Mouse (Mus musculus) cerebellum, postnatal 4 days (tissue): ENCODE results near the gene Vstm2b.

Experiments
- DNase-seq, 2 experiments: peaks; one replicate each; pipeline ENCODE4 v3.0.0; 2022; ENCODE audit warnings: low spot score in 2 of 2, mixed read lengths in 1 of 2

Vstm2b gene

GRCm38 (mm10) chr7:40898096-40898710 is at the start of gene Vstm2b:
Gene Vstm2b (plus strand): TSS chr7:40898328.
- no peak for DNase-seq

- DNase-seq = no peak
Observed at GRCm38 (mm10) chr7:40856088-40856625, 42.0 kb upstream of the Vstm2b start.

- DNase-seq = no peak
Observed at GRCm38 (mm10) chr7:40873380-40873990, 24.6 kb upstream of the Vstm2b start.

GRCm38 (mm10) chr7:40884855-40885489 is 13.2 kb upstream of the Vstm2b start:
- peak; percentile 43 to 83 for DNase-seq

GRCm38 (mm10) chr7:40888358-40888757 is 9.8 kb upstream of the Vstm2b start:
- DNase-seq = peak in 1 of 2 experiments; percentile 53

GRCm38 (mm10) chr7:40896964-40897363 is 1.2 kb upstream of the Vstm2b start:
- DNase-seq = no peak

- DNase-seq = peak in 1 of 2 experiments; percentile 36
Observed at GRCm38 (mm10) chr7:40898711-40899375, 715 bp downstream of the Vstm2b start.

GRCm38 (mm10) chr7:40899376-40900265 is 1.5 kb downstream of the Vstm2b start:
- DNase-seq = peak; percentile 26 to 33

- peak; percentile 83 to 89 for DNase-seq
Observed at GRCm38 (mm10) chr7:40901201-40901600, 3.1 kb downstream of the Vstm2b start.

GRCm38 (mm10) chr7:40902506-40902905 is 4.4 kb downstream of the Vstm2b start:
- DNase-seq = no peak

- no peak for DNase-seq
Observed at GRCm38 (mm10) chr7:40906484-40906883, 8.4 kb downstream of the Vstm2b start.

GRCm38 (mm10) chr7:40916761-40917160 is 18.6 kb downstream of the Vstm2b start:
- DNase-seq = no peak

GRCm38 (mm10) chr7:40920118-40920517 is 22.0 kb downstream of the Vstm2b start:
- DNase-seq = no peak

- no peak for DNase-seq
Observed at GRCm38 (mm10) chr7:40921281-40921680, 23.2 kb downstream of the Vstm2b start.

- DNase-seq = no peak
Observed at GRCm38 (mm10) chr7:40922871-40923270, 24.7 kb downstream of the Vstm2b start.

GRCm38 (mm10) chr7:40928391-40928790 is 30.3 kb downstream of the Vstm2b start:
- no peak for DNase-seq

GRCm38 (mm10) chr7:40936617-40937212 is 38.6 kb downstream of the Vstm2b start:
- no peak for DNase-seq

- DNase-seq = no peak
Observed at GRCm38 (mm10) chr7:40939371-40939770, 41.2 kb downstream of the Vstm2b start.

GRCm38 (mm10) chr7:40942233-40942935 is 44.3 kb downstream of the Vstm2b start:
- peak in 1 of 2 experiments; percentile 3 for DNase-seq
